Mouse (Mus musculus) myocyte (in vitro differentiated cells): ENCODE results near the gene Zmynd8.

Experiments used
- E2F4 ChIP-seq: IDR thresholded peaks from one replicate; pipeline ENCODE4 v1.6.1; 2011; ENCODE audit warnings: mild to moderate bottlenecking, control low read depth, moderate library complexity; ENCODE audit not compliant: insufficient read depth
- POLR2A ChIP-seq: IDR thresholded peaks from one replicate; pipeline ENCODE4 v1.6.1; 2011; ENCODE audit warnings: low read depth, mild to moderate bottlenecking, control low read depth, moderate library complexity; ENCODE audit not compliant: insufficient read length
- TCF12 ChIP-seq: IDR thresholded peaks from one replicate; pipeline ENCODE4 v1.6.1; 2011; ENCODE audit warnings: mild to moderate bottlenecking, control low read depth; ENCODE audit not compliant: poor library complexity, insufficient read depth, severe bottlenecking

DNA sequence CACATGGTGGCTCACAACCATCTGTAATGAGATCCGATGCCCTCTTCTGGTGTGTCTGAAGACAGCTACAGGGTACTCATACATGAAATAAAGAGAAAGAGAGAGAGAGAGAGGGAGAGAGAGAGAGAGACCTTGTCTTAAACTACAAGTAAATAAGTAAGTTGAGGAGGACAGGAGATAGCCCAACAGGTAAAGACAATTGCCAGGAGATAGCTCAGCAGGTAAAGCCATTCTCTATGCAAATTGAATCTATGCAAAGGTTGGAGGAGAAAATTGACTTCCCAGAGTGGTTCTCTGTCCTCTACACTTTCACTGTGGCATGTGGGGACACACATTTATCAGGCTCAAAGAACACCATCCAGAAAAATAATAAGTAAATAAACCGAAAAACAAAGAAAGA is 44.3 kb upstream of the Zmynd8 start:
- TF ChIP-seq POLR2A (no peak), E2F4 (no peak), TCF12 (no peak)
